Mouse (Mus musculus) embryo, embryonic 9.5 days (tissue): ENCODE measurements around the gene Gm43517.

Experiments
- DNase-seq: peaks from one replicate; pipeline ENCODE4 v3.0.0-alpha.2; 2017; ENCODE audit errors: extremely low spot score

Gm43517 gene

GRCm38 (mm10) chr12:49384876-49385630 is at the start of gene Gm43517:
Gene Gm43517, plus strand, starts transcription at chr12:49385174.
- peak; percentile 62 for DNase-seq

GRCm38 (mm10) chr12:49349697-49350096 is 35.3 kb upstream of the Gm43517 start:
- DNase-seq: no peak

- DNase-seq: no peak
Observed at GRCm38 (mm10) chr12:49368931-49369330, 16.0 kb upstream of the Gm43517 start.

DNA sequence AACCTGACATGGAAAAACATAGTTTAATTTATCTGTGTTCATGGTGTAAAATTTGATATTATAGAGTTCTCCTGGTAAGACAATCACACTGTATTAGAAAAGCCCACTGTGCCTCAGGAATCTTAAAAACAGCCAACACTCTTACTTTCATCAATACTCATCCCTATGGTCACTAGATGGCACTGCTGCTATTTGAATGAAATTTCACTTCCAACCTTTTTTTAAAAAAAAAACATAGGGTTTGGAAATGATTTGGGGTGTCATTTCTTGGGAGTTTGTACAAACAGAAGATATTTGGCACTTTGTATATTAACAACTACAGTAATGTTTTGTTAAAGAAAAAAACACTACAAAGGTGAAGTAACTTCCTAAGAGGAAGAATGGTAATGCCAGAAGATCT is 12.8 kb upstream of the Gm43517 start:
- peak; percentile 32 for DNase-seq

- no peak for DNase-seq
Observed at GRCm38 (mm10) chr12:49373176-49373575, 11.8 kb upstream of the Gm43517 start.

DNA sequence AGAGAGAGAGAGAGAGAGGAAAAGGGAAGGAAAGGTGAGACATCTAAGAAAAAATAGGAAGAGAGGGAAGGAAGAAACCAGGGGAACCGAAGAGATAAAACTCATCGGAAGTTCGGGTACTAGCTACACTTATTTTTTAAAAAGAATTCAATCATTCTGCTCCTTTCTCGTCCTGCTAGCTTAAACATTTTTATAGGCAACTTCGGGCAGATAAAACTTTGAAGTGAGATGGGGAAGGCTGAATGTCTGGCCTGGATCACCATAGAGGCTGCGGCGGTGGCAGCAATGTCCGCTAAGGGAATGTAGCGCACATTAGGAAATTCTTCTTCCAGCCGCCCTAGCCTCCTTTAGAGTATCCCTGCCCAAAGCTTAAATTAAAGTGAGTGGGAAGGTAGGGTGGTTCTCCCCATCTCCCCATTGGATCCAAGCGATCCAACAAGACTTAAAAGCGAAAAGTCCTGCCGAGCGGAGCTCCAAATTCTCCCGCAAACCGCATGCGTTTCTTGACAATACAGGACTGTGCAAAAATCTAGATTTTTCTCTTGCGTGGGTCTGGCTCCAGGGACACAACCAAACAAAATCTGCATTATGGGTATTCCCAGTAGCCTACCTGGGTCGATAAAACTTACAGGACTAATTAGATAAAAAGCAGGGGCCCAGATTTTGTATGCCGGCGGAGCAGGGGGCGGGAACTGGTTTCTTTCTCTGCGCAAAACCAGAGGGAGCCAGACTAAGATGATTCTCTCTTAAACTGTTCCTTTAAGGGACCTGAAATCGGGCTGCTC is 11.0 kb upstream of the Gm43517 start:
- peak; percentile 48 for DNase-seq

DNA sequence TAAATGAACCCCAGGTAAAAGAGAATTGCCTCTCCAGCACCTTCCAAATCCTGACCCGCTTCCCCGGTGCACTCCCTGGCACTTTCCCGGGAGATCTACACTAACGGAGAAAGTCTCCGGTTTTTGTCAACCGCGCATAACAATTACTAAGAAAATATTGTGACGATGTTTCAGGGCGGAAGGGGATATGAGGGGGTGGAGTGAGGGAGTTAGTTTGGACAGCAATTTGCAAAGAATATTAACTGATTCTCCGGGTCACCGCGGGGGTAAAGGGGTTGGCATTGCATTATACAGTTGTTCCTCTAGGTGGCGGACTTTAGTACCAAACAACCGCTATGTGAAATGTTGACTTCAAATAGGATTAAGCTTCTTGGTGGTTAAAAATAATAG is 10.4 kb upstream of the Gm43517 start:
- DNase-seq: peak; percentile 72

GRCm38 (mm10) chr12:49375427-49376317 is 9.3 kb upstream of the Gm43517 start:
- peak; percentile 25 for DNase-seq

DNA sequence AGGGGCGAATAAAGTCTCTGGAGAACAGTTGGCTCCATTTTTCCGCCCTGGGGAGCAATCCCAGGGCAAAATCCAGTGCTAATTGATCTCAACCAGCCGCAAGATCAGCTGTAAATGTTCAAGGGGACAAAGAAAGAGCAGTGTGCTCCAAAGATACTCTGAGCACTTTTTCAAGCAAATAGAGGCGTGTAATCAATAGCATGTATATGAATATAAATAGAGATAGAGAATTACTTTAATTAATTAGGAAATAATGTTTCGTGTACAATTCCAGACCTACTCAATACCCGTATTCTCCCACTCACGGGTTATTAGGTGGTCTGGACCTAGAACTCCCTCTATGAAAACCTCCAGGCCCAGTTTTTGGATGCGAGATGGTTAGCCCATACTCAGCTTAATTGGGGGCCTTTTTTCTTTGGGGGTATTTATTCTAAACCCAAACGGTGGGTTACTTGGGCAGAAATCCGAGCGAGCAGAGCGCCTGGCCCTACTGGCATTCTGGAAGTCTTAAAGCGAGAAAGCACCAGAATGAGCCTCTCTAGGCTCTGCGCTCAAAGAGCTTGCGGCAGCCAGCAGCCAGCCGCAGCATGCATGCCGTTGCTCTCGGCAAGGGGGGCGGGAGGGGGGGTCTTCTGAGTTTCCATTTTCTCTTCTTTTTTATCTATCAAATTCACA is 8.5 kb upstream of the Gm43517 start:
- DNase-seq: no peak

- DNase-seq: peak; percentile 61
Observed at GRCm38 (mm10) chr12:49377281-49377970, 7.5 kb upstream of the Gm43517 start.

- peak; percentile 13 for DNase-seq
Observed at GRCm38 (mm10) chr12:49378920-49379319, 6.1 kb upstream of the Gm43517 start.

DNA sequence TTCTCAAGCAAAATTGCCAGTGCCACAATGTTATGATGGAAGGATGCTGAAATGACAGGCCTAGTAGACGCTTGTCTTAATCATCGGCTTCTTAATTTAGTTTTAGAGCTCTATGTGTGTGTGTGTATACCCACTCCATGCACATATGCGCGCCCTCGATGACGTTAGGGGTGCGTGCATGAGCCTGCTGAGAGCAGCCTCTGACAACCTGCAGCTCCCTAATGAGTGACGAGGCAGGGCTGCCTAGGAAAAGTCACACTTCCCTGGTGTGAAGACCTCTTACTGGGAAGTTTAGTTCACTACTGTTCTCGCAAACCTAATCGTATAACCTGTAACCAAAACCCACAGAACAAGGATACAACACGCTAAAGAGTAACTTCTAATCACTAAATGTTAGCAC is 5.5 kb upstream of the Gm43517 start:
- no peak for DNase-seq

DNA sequence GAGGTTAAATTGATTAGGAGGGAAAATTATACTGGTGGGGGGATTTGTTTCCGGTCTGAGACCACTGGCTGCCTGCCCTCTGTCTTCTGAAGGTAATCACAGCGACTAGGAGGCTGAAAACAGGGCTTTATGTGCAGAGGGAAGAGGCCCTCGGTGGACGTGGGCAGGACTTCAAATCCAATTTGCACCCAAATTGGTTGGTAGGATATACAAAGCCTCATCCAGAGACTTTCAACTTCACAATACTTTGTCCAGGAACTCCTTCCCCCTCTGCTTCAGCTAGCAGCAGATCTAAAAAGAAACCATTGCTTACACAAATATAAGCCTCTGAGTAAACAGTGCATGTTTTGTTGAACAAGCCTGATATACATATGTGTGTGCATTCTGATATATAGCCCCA is 4.5 kb upstream of the Gm43517 start:
- DNase-seq: no peak

GRCm38 (mm10) chr12:49381031-49381525 is 3.9 kb upstream of the Gm43517 start:
- no peak for DNase-seq

- peak; percentile 54 for DNase-seq
Observed at GRCm38 (mm10) chr12:49381721-49382365, 3.1 kb upstream of the Gm43517 start.

GRCm38 (mm10) chr12:49382565-49383520 is 2.1 kb upstream of the Gm43517 start, which contains the start of gene Foxg1:
Gene Foxg1, plus strand, starts transcription at chr12:49382660.
- DNase-seq: peak; percentile 46

GRCm38 (mm10) chr12:49383521-49384133 is 1.3 kb upstream of the Gm43517 start:
- DNase-seq: peak; percentile 83

DNA sequence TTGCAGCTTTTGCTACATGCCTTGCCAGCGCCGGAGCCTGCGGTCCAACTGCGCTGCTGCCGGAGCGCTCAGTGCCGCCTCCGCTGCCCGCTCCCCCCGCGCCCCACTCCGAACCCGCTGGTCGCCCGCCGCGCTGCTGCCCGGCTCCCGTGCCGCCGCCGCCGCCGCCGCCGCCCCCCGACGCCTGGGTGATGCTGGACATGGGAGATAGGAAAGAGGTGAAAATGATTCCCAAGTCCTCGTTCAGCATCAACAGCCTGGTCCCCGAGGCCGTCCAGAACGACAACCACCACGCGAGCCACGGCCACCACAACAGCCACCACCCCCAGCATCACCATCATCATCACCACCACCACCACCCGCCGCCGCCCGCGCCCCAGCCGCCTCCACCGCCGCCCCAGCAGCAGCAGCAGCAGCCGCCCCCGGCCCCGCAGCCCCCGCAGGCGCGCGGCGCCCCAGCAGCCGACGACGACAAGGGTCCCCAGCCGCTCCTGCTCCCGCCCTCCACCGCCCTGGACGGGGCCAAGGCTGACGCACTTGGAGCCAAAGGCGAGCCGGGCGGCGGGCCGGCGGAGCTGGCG is 589 bp upstream of the Gm43517 start:
- DNase-seq: peak; percentile 42
